Mouse (Mus musculus) embryonic facial prominence, embryonic 10.5 days (tissue): ENCODE results near the gene Asb5. TPM values are rescaled to one million over a fixed set of nuclear protein-coding genes. Genes with fewer than 3 reads are reported as not detected.
A peak's percentile ranks its signal among the peaks of the same experiment; 100 is the strongest.
"Not testable (repeated sequence)": the region's sequence is repeated elsewhere in the genome, so short reads cannot be mapped to it uniquely, and the experiment has no call there.

Experiments used
- DNase-seq: peaks from one replicate; pipeline ENCODE4 v3.0.0-alpha.2; 2017; ENCODE audit warnings: low spot score
- H3K27ac ChIP-seq: fragments of 300-500 bp; sonication (generic); replicated peaks from 2 replicates; pipeline ENCODE4 v1.5.1; 2016; ENCODE audit warnings: mild to moderate bottlenecking
- H3K27me3 ChIP-seq: fragments of 300-500 bp; sonication (generic); replicated peaks from 2 replicates; pipeline ENCODE4 v1.6.1; 2016; ENCODE audit warnings: low read depth, mild to moderate bottlenecking; ENCODE audit not compliant: poor library complexity, severe bottlenecking
- H3K36me3 ChIP-seq: fragments of 300-500 bp; sonication (generic); replicated peaks from 2 replicates; pipeline ENCODE4 v1.6.1; 2016; ENCODE audit warnings: mild to moderate bottlenecking, moderate library complexity
- H3K4me1 ChIP-seq: fragments of 300-500 bp; sonication (generic); 2 replicates; pipeline ENCODE4 v1.6.1; 2016
- H3K4me3 ChIP-seq: fragments of 300-500 bp; sonication (generic); 2 replicates; pipeline ENCODE4 v1.5.1; 2016; ENCODE audit warnings: mild to moderate bottlenecking, moderate library complexity
- H3K9me3 ChIP-seq: fragments of 300-500 bp; sonication (generic); 2 replicates; pipeline ENCODE4 v1.6.1; 2016; ENCODE audit warnings: mild to moderate bottlenecking
- WGBS: fragments of 180-500 bp; shearing (Covaris S2); methylation state at CpG from one replicate; pipeline ENCODE4 v1.1.7; 2016; 5-methylcytosine and 5-hydroxymethylcytosine counted together
- polyA plus RNA-seq: library from polyadenylated mRNA; unstranded; fragments of >200 nt; fragmentation: Nextera tagmentation; extraction: Ambion mirVana; gene quantifications from 2 replicates; pipeline ENCODE4 v1.2.1, GENCODE M21; 2016

The Asb5 gene
- polyA plus RNA-seq, 1 experiment from 2014 or later, result 4.8 TPM

DNA sequence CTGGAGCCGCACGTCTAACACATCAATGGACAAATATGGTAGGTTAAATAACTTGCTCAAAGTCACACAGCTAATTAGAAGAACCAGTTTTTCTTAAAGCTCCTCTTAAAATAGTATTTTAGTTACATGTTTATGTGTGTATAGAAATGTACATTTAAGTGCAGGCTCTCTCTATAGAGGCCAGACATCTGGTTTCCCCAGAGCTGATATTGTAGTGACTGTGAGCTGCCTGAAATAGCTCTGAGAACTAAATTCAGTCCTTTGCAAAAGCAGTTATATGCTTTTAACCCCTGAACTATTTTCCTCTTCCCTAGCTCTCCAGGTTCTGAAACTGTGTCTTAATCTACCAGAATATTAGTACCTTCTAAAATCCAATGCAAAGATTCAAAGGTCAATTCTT, 68.0 kb downstream of the Asb5 start:
- H3K36me3 ChIP-seq, result no peaks in the 10 kb centered on the region
- H3K9me3 ChIP-seq, result no peaks in the 10 kb centered on the region
- peaks cover 7% of the 10 kb centered on the region for H3K4me1 ChIP-seq
- H3K4me3 ChIP-seq, result no peak overlapping the region
- no peaks in the 10 kb centered on the region for H3K27me3 ChIP-seq
- no peak for DNase-seq
- no peak overlapping the region for H3K27ac ChIP-seq
- WGBS, result 89% methylated on average over 2 of the region's 2 CpGs

DNA sequence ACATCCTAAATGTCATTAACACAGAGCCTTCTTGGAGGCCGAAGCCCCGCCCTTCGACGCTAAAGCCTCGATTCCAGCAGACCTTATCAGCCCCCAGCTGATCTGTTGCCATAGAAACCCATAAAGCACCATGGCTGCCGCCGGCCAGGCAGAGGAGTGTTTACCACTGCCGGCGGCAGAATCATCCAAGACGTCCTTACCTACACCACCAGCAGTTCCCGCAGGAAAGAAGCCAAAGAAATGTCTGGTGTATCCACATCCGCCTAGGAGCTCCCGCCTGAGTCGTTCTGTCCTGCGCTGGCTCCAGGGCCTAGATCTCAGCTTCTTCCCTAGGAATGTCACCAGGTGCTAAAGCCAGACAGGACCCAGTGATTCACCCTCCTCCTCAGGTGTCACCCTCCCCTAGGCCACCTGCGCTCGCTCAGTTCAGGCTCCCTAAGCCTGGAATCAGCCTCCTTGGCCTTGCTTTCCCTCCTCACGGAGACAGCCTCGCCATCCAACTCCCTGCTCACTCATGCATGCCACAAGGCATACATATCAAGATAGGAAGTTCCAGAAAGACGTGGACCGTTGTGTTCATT, 71.4 kb downstream of the Asb5 start, which contains the start of gene Spata4:
Spata4 (plus strand) TSS at position 111 of the 581 bp plus-strand sequence.
- peak within 1 kb of the TSS; percentile 53 for H3K4me3 ChIP-seq
- H3K27me3 ChIP-seq, result no peaks in the 10 kb centered on the region
- no peak within 1 kb of the TSS for H3K27ac ChIP-seq
- 8% methylated on average over 21 of the region's 21 CpGs for WGBS
- DNase-seq, result peak; percentile 66
- peaks cover 7% of the 10 kb centered on the region for H3K4me1 ChIP-seq
- no peaks in the 10 kb centered on the region for H3K9me3 ChIP-seq
- H3K36me3 ChIP-seq, result no peaks in the 10 kb centered on the region

DNA sequence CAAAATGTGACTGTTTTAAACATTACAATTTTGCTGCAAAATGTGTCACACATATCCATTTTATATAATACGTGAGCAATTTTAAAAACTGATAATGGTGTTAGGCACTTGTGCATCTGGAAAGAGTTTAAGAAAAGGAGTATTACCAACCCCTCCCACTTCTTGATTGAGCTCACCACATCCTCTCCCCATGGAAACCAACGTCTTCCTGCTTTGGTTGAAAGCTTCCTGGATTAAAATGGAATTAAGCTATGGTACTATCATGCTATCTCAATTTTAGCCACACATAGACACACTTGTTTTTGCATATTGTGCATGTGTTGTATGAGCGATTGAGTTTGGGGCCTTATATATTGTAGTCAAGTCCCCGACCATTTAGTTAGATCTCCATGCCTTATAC, 74.1 kb downstream of the Asb5 start:
- Histone ChIP-seq H3K27me3 (no peaks in the 10 kb centered on the region), H3K4me1 (peaks cover 7% of the 10 kb centered on the region), H3K4me3 (no peak overlapping the region), H3K27ac (no peak overlapping the region), H3K36me3 (no peaks in the 10 kb centered on the region), H3K9me3 (no peaks in the 10 kb centered on the region)
- DNase-seq, result no peak
- WGBS, result 76% methylated on average over 4 of the region's 4 CpGs

DNA sequence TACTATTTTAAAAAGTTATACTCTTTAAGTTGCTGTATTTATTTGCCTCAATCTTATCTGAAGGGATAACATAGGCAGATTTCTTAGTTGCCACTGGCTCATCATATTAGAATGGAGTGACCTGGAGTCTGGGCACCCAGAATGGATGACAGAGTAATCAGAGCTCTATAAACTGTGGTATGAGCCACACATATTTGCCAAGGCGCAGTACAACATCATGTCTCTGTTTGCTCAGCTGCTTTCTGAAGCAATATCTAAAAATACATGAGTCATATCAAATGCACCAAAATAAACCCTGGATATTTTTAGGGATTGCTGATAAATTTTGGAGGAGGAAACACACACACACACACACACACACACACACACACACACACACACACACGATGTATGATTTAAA, 80.0 kb downstream of the Asb5 start:
- H3K4me1 ChIP-seq, result no peaks in the 10 kb centered on the region
- no peaks in the 10 kb centered on the region for H3K9me3 ChIP-seq
- no peaks in the 10 kb centered on the region for H3K36me3 ChIP-seq
- DNase-seq, result no peak
- WGBS, result 91% methylated on average over 2 of the region's 2 CpGs
- no peaks in the 10 kb centered on the region for H3K27me3 ChIP-seq
- H3K4me3 ChIP-seq, result no peak overlapping the region
- no peak overlapping the region for H3K27ac ChIP-seq

DNA sequence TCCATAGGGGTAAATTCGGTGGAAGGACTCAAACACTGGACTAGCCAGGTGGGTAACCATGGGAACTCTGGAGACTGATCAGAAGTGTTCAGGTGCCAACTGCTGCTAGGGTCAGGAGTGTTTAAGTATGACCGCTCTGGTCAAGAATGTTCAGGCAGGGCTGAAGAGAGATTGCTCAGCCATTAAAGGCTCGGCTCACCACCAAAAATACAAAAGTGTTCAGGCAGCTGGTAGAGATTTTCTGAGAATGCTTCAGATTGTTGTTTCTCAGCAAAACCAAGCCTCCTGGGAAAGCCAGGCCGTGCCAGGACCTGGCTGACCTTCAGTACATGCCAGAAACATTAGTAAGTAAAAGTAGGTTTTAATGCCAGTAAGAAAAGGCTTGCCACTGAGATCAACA, 80.9 kb downstream of the Asb5 start:
- H3K27me3 ChIP-seq, result no peaks in the 10 kb centered on the region
- no peak overlapping the region for H3K27ac ChIP-seq
- 73% methylated on average over 4 of the region's 4 CpGs for WGBS
- no peak for DNase-seq
- no peak overlapping the region for H3K4me3 ChIP-seq
- H3K4me1 ChIP-seq, result no peaks in the 10 kb centered on the region
- H3K36me3 ChIP-seq, result no peaks in the 10 kb centered on the region
- no peaks in the 10 kb centered on the region for H3K9me3 ChIP-seq

DNA sequence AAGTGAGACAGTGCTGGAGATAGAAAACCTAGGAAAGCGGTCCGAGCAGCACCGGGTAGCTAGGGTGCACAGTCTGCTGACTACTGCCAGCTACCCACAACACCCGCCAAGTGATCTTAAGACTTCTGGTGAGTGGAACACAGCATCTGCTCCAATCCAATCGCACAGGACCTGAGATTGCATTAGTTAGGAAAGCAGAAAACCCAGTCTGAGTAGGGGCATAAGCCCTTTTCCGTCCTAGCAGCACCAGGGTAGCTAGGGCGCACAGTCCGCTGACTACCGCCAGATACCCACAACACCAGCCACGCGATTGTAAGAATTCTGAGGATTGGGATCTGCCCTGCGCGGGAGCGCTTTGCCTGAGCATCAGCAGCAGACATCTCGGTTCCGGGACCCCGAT, 87.3 kb downstream of the Asb5 start:
- H3K27me3 ChIP-seq, H3K36me3 ChIP-seq, H3K27ac ChIP-seq, H3K9me3 ChIP-seq, H3K4me3 ChIP-seq, H3K4me1 ChIP-seq, DNase-seq: not testable (repeated sequence)
- WGBS, result 86% methylated on average over 17 of the region's 17 CpGs

Other genes with a start within 250 kb of the Asb5 start
- 87.2 and 88.3 TPM in 2 replicates for gene Spcs3, start 418 bp downstream of the Asb5 start, polyA plus RNA-seq
- gene Spata4, start 71.2 kb downstream of the Asb5 start, polyA plus RNA-seq, result not detected in 2 replicates